Mouse (Mus musculus): ENCODE data around the gene Cnot10. TPM values are rescaled to one million over a fixed set of nuclear protein-coding genes. Genes with fewer than 3 reads are reported as not detected.

Cnot10 gene
- total and polyA plus RNA-seq, 3 experiments = 42.4 to 143 (median 46.9) TPM

DNA sequence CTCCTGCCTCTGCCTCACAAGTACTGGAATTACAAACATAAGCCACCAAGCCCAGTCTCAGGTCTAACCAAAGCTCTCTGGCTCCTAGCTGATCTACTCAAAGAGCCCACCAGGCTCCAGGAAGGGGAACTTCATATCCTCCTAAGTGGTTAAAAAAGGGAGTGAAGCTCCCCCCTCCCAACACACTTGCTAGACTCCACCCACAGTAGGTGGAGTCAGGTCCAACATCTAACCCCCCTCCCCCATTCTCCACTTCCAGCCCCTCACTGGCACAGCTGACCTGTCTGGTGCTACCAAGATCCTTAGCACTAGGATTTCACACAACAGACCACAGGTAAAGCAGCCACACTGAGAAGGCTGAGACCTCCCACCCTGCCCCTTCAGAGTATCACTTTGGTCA is 86.2 kb downstream of the Cnot10 start:
- H3K79me2 ChIP-seq (ENCODE audit: control insufficient read depth, insufficient read depth, low read length, poor library complexity) = no peaks in the 10 kb centered on the region
- H3K4me1 ChIP-seq (ENCODE audit: control insufficient read depth in 1 of 2, insufficient read depth in 2 of 2, low read length in 2 of 2) = no peaks in the 10 kb centered on the region
- peaks cover 0 to 3% of the 10 kb centered on the region in 2 experiments; a peak in 2 of 4 replicates for H3K27me3 ChIP-seq (ENCODE audit: control insufficient read depth in 1 of 2, insufficient read depth in 2 of 2, low read length in 2 of 2)
- no peaks in the 10 kb centered on the region for H3K36me3 ChIP-seq (ENCODE audit: control insufficient read depth in 1 of 2, insufficient read depth in 2 of 2, low read length in 2 of 2)
- no peak overlapping the region for H3K9ac ChIP-seq (ENCODE audit: control insufficient read depth, low read depth, low read length, poor library complexity, severe bottlenecking)
- TF ChIP-seq HCFC1 (IDR thresholded peaks at IDR 0.05; ENCODE audit: low read depth, low read length) (no peak), MYB (IDR thresholded peaks at IDR 0.05; ENCODE audit: low read depth, low read length) (no peak), MAX (IDR thresholded peaks at IDR 0.05; ENCODE audit: low read length) (no peak), E2F4 (IDR thresholded peaks at IDR 0.05; ENCODE audit: borderline replicate concordance, low read depth, low read length) (no peak), GABPA (IDR thresholded peaks at IDR 0.05; ENCODE audit: low read depth, low read length) (no peak), MXI1 (IDR thresholded peaks at IDR 0.05; ENCODE audit: low read depth, low read length) (no peak), KAT2A (conservative IDR thresholded peaks at IDR 0.05; ENCODE audit: low read depth, low read length) (no peak), BHLHE40 (IDR thresholded peaks at IDR 0.05; ENCODE audit: borderline replicate concordance, low read depth, low read length) (no peak), ETS1 (IDR thresholded peaks at IDR 0.05; ENCODE audit: low read depth, low read length) (no peak), EP300 (IDR thresholded peaks at IDR 0.05; ENCODE audit: low read depth in 1 of 2, low read length in 2 of 2) (no peak)
- H3K27ac ChIP-seq (ENCODE audit: control insufficient read depth, low read depth, low read length) = no peak overlapping the region
- H3K4me3 ChIP-seq (ENCODE audit: control insufficient read depth in 1 of 2, insufficient read depth in 1 of 2, low read depth in 2 of 2, low read length in 2 of 2) = no peak overlapping the region
- no peak for DNase-seq (ENCODE audit: low read depth, low spot score)
- H3K9me3 ChIP-seq (replicated peaks; ENCODE audit: insufficient read depth, low read length) = no peaks in the 10 kb centered on the region

GRCm38 (mm10) chr9:114550033-114550432 is 90.0 kb downstream of the Cnot10 start:
- Histone ChIP-seq H3K36me3 (ENCODE audit: control insufficient read depth in 1 of 2, insufficient read depth in 2 of 2, low read length in 2 of 2) (no peaks in the 10 kb centered on the region), H3K4me3 (ENCODE audit: control insufficient read depth in 1 of 2, insufficient read depth in 1 of 2, low read depth in 2 of 2, low read length in 2 of 2) (no peak overlapping the region), H3K27me3 (ENCODE audit: control insufficient read depth in 1 of 2, insufficient read depth in 2 of 2, low read length in 2 of 2) (peaks cover 0 to 2% of the 10 kb centered on the region in 2 experiments; a peak in 2 of 4 replicates), H3K27ac (ENCODE audit: control insufficient read depth, low read depth, low read length) (no peak overlapping the region), H3K9ac (ENCODE audit: control insufficient read depth, low read depth, low read length, poor library complexity, severe bottlenecking) (no peak overlapping the region), H3K9me3 (replicated peaks; ENCODE audit: insufficient read depth, low read length) (no peaks in the 10 kb centered on the region), H3K79me2 (ENCODE audit: control insufficient read depth, insufficient read depth, low read length, poor library complexity) (no peaks in the 10 kb centered on the region), H3K4me1 (ENCODE audit: control insufficient read depth in 1 of 2, insufficient read depth in 2 of 2, low read length in 2 of 2) (no peaks in the 10 kb centered on the region)
- DNase-seq (ENCODE audit: low read depth, low spot score) = no peak
- TF ChIP-seq KAT2A (conservative IDR thresholded peaks at IDR 0.05; ENCODE audit: low read depth, low read length) (no peak), MAZ (IDR thresholded peaks at IDR 0.05; ENCODE audit: low read depth, low read length) (no peak), GATA1 (IDR thresholded peaks at IDR 0.05; ENCODE audit: low read depth, low read length) (no peak), ZNF384 (IDR thresholded peaks at IDR 0.05; ENCODE audit: low read depth, low read length) (no peak), EP300 (IDR thresholded peaks at IDR 0.05; ENCODE audit: low read depth in 1 of 2, low read length in 2 of 2) (no peak), BHLHE40 (IDR thresholded peaks at IDR 0.05; ENCODE audit: borderline replicate concordance, low read depth, low read length) (no peak), RAD21 (IDR thresholded peaks at IDR 0.05; ENCODE audit: low read depth, low read length) (no peak), SMC3 (IDR thresholded peaks at IDR 0.05; ENCODE audit: low read depth, low read length) (no peak), HCFC1 (IDR thresholded peaks at IDR 0.05; ENCODE audit: low read depth, low read length) (no peak), NELFE (IDR thresholded peaks at IDR 0.05; ENCODE audit: low read depth, low read length) (no peak), TBP (IDR thresholded peaks at IDR 0.05; ENCODE audit: low read depth, low read length) (no peak), MEF2A (IDR thresholded peaks at IDR 0.05; ENCODE audit: extremely low read depth, insufficient replicate concordance, low read depth, low read length, poor library complexity, severe bottlenecking) (no peak), MAFK (IDR thresholded peaks at IDR 0.05; ENCODE audit: borderline replicate concordance, low read depth, low read length) (no peak), ZC3H11A (IDR thresholded peaks at IDR 0.05; ENCODE audit: low read depth, low read length) (no peak), ZMIZ1 (IDR thresholded peaks at IDR 0.05; ENCODE audit: low read depth, low read length) (no peak), NRF1 (IDR thresholded peaks at IDR 0.05; ENCODE audit: insufficient read depth, low read depth, low read length, poor library complexity, severe bottlenecking) (no peak)
